20 mouse cellular contexts compared by ENCODE assay signal in the genomic region with DNA sequence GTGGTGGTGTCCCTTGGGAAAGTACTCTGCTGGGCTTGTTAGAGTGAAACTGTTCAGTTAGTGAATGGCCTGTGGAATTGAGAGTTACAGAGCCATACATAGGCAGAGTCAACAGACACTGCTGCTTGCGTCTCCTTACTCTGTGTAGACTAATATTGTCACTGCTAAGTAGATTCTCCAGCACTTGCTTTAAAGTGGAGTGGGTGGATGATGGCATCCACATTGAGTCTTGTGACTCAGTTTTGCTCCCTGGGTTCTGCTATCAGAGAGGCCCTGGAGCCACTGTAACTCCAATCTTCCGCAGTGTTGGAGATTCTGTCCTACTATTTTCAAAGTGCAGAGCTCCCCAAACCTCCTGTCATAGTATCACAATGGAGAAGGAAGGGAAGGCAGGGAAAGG. TPM values are rescaled to one million over a fixed set of nuclear protein-coding genes. Genes with fewer than 3 reads are reported as not detected.
"Had no signal": no experiment of that assay in that cellular context is flagged by ENCODE, and none has a peak within 500 bp of the region (broad histone marks: within the 10 kb centered on the region; RNA-seq: fewer than 3 reads in every experiment).

No protein-coding gene starts in this region.

- ATAC-seq: liver, embryonic 12.5 days; liver, postnatal 0 days; lung, postnatal 0 days; midbrain, embryonic 13.5 days; midbrain, embryonic 15.5 days; midbrain, embryonic 16.5 days had no signal

- DNase-seq: left cerebral cortex, postnatal 4 days; liver; liver, embryonic 13.5 days; liver, postnatal 0 days; lung, adult 18-20 months; lung, adult 2 months; lung, embryonic 14.5 days; lung, postnatal 10 days; lung, postnatal 14 days; lung, postnatal 36 days; lung, postnatal 4 days; midbrain, embryonic 14.5 days had no signal

RNA-seq across cellular contexts. Expression of a gene that starts 13.7 kb away (rescaled TPM):
- total RNA-seq: liver, adult 2 months; megakaryocyte, adult 5-6 weeks; monocyte, adult 5-6 weeks had no signal

RNA-seq across cellular contexts. Expression of a gene that starts 49.6 kb away (rescaled TPM):
- total RNA-seq: monocyte, adult 5-6 weeks had no signal
